Mouse (Mus musculus): ENCODE results near the gene Ccdc71. TPM values are rescaled to one million over a fixed set of nuclear protein-coding genes. Genes with fewer than 3 reads are reported as not detected.

The Ccdc71 gene
- total RNA-seq, 2 experiments from 2014 or later, result 27.7 to 31.3 TPM

Other genes with a start within 250 kb of the Ccdc71 start
- 100 to 1,000 TPM; 369 to 394 TPM for gene Dag1, start 196.6 kb upstream of the Ccdc71 start, total RNA-seq (2021)
- 10 to 100 TPM; 20.5 to 21.8 TPM for gene Nicn1, start 170.1 kb upstream of the Ccdc71 start, total RNA-seq (2021)
- 1 to 10 TPM; 5.2 to 6.9 TPM for gene Amt, start 163.7 kb upstream of the Ccdc71 start, total RNA-seq (2021)
- 100 to 1,000 TPM; 328 to 329 TPM for gene Rhoa, start 154.4 kb upstream of the Ccdc71 start, total RNA-seq (2021)
- 10 to 100 TPM; 24.4 to 30.0 TPM for gene Tcta, start 154.4 kb upstream of the Ccdc71 start, total RNA-seq (2021)
- 100 to 1,000 TPM; 152 to 166 TPM for gene Gpx1, start 121.6 kb upstream of the Ccdc71 start, total RNA-seq (2021)
- gene Usp4, start 112.7 kb upstream of the Ccdc71 start, total RNA-seq (2021), result 10 to 100 TPM; 94.3 to 95.7 TPM
- gene 1700102P08Rik, start 67.7 kb upstream of the Ccdc71 start, total RNA-seq (2021), result under 1 TPM; 0.31 to 0.74 TPM
- not detected for gene Ccdc36, start 32.0 kb upstream of the Ccdc71 start, total RNA-seq (2021)
- gene BC048562, start 24.0 kb upstream of the Ccdc71 start, total RNA-seq (2021), result not detected
- gene Klhdc8b, start 1.1 kb downstream of the Ccdc71 start, total RNA-seq (2021), result 10 to 100 TPM; 29.2 to 33.4 TPM
- 100 to 1,000 TPM; 284 to 331 TPM for gene Lamb2, start 19.2 kb downstream of the Ccdc71 start, total RNA-seq (2021)
- gene Usp19, start 30.1 kb downstream of the Ccdc71 start, total RNA-seq (2021), result 100 to 1,000 TPM in 1 of 2 experiments, 10 to 100 TPM in 1; 98.4 to 103 TPM
- 10 to 100 TPM; 84.4 to 86.3 TPM for gene Qars, start 47.2 kb downstream of the Ccdc71 start, total RNA-seq (2021)
- 10 to 100 TPM; 83.5 to 89.6 TPM for gene Qrich1, start 56.3 kb downstream of the Ccdc71 start, total RNA-seq (2021)
- gene Impdh2, start 99.8 kb downstream of the Ccdc71 start, total RNA-seq (2021), result 10 to 100 TPM; 62.3 to 70.0 TPM
- gene Ndufaf3, start 106.9 kb downstream of the Ccdc71 start, total RNA-seq (2021), result 10 to 100 TPM; 54.5 to 58.6 TPM
- 10 to 100 TPM; 21.0 TPM for gene Dalrd3, start 109.4 kb downstream of the Ccdc71 start, total RNA-seq (2021)
- gene Wdr6, start 118.2 kb downstream of the Ccdc71 start, total RNA-seq (2021), result 10 to 100 TPM; 30.2 to 36.4 TPM
- 10 to 100 TPM; 12.7 to 15.1 TPM for gene P4htm, start 137.1 kb downstream of the Ccdc71 start, total RNA-seq (2021)
- 10 to 100 TPM; 55.2 to 56.4 TPM for gene Arih2, start 188.9 kb downstream of the Ccdc71 start, total RNA-seq (2021)
- 100 to 1,000 TPM; 249 to 251 TPM for gene Slc25a20, start 201.6 kb downstream of the Ccdc71 start, total RNA-seq (2021)
- gene Prkar2a, start 228.8 kb downstream of the Ccdc71 start, total RNA-seq (2021), result 10 to 100 TPM; 73.4 to 79.1 TPM

Measured in heart, postnatal 10 days (tissue).